Mouse (Mus musculus) hindbrain, embryonic 15.5 days (tissue): ENCODE results near the gene Trpv1. TPM values are rescaled to one million over a fixed set of nuclear protein-coding genes. Genes with fewer than 3 reads are reported as not detected.

Experiments used
- ATAC-seq: fragments of 200-750 bp; cut with Nextera tagmentation; 2 replicates; pipeline ENCODE4 v1.8.0; 2017; ENCODE audit warnings: low read depth, moderate number of reproducible peaks, moderate TSS enrichment; ENCODE audit not compliant: low FRiP score
- H3K27ac ChIP-seq: fragments of 300-500 bp; sonication (generic); replicated peaks from 2 replicates; pipeline ENCODE4 v1.5.1; 2015; ENCODE audit warnings: mild to moderate bottlenecking, inconsistent platforms
- H3K27me3 ChIP-seq: fragments of 300-500 bp; sonication (generic); 2 replicates; pipeline ENCODE4 v1.6.1; 2015; ENCODE audit warnings: control low read depth, inconsistent platforms
- H3K36me3 ChIP-seq: fragments of 300-500 bp; sonication (generic); 2 replicates; pipeline ENCODE4 v1.6.1; 2015; ENCODE audit warnings: control low read depth, inconsistent platforms
- H3K4me1 ChIP-seq: fragments of 300-500 bp; sonication (generic); replicated peaks from 2 replicates; pipeline ENCODE4 v1.6.1; 2015; ENCODE audit warnings: control low read depth, inconsistent platforms
- H3K4me2 ChIP-seq: fragments of 300-500 bp; sonication (generic); 2 replicates; pipeline ENCODE4 v1.6.1; 2015; ENCODE audit warnings: moderate library complexity, mild to moderate bottlenecking, inconsistent platforms
- H3K4me3 ChIP-seq: fragments of 300-500 bp; sonication (generic); 2 replicates; pipeline ENCODE4 v1.5.1; 2015; ENCODE audit warnings: mild to moderate bottlenecking, inconsistent platforms
- H3K9ac ChIP-seq: fragments of 300-500 bp; sonication (generic); 2 replicates; pipeline ENCODE4 v1.6.1; 2015; ENCODE audit warnings: inconsistent platforms
- H3K9me3 ChIP-seq: fragments of 300-500 bp; sonication (generic); 2 replicates; pipeline ENCODE4 v1.6.1; 2016; ENCODE audit warnings: control low read depth, inconsistent platforms
- WGBS: fragments of 180-500 bp; shearing (Covaris S2); methylation state at CpG from one replicate; pipeline ENCODE4 v1.1.7; 2015; 5-methylcytosine and 5-hydroxymethylcytosine counted together
- polyA plus RNA-seq: library from polyadenylated mRNA; unstranded; fragments of >200 nt; fragmentation: Nextera tagmentation; extraction: Ambion mirVana; gene quantifications from 2 replicates; pipeline ENCODE4 v1.2.1, GENCODE M21; 2015

Gene Trpv1
- polyA plus RNA-seq: 0.41 and 0.68 TPM in 2 replicates

GRCm38 (mm10) chr11:73233992-73234391, at the start of gene Trpv1:
Gene Trpv1 (plus strand): TSS chr11:73234292.
- H3K4me2 ChIP-seq: no peak within 1 kb of the TSS
- no peak for ATAC-seq
- no peaks in the 10 kb centered on the region for H3K4me1 ChIP-seq
- no peaks in the 10 kb centered on the region for H3K9me3 ChIP-seq
- H3K36me3 ChIP-seq: no peaks in the 10 kb centered on the region
- no peak within 1 kb of the TSS for H3K9ac ChIP-seq
- 67% methylated on average over 5 of the region's 5 CpGs for WGBS
- H3K27me3 ChIP-seq: no peaks in the 10 kb centered on the region
- no peak within 1 kb of the TSS for H3K4me3 ChIP-seq
- no peak within 1 kb of the TSS for H3K27ac ChIP-seq

DNA sequence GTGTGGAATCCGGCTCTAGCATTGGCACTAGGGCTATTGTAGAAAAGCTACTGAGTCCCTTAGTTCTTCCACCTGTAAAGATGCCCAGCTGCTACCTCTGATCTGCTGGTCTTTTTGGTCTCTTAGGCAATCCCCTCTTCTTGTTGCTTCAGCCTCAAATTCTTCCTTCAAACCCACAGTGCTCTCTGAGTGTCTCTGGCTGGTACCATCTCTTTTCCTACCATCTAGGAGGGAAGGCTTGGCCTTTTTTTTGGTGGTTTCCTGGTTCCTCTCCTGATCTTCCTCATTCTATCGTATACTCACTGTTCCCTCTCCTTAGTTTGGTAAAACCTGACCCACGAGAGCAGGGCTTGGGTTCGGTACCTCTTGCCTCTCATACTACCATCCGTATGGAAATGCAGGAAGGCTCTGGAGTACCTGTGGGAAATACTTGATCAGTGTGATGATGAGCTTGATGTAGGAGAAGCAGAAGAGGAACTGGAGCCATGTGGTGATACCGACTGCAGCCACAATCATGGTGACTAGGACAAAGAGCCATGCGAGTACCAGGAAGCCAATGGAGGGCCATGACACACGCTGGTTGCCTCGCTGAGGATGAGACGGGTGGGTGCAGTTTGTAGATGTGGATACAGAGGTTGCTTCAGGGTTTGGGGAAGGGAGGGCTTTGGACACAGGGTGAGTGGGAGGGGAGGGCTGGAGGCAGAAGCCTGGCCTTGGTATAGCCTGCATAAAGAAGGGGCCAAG, 48.0 kb upstream of the Trpv1 start:
- Histone ChIP-seq H3K9me3 (no peaks in the 10 kb centered on the region), H3K27me3 (no peaks in the 10 kb centered on the region), H3K4me3 (no peak overlapping the region), H3K4me2 (no peak overlapping the region), H3K4me1 (no peaks in the 10 kb centered on the region), H3K36me3 (peaks cover 41% of the 10 kb centered on the region), H3K27ac (no peak overlapping the region), H3K9ac (no peak overlapping the region)
- WGBS: 92% methylated on average over 10 of the region's 10 CpGs
- ATAC-seq: no peak

GRCm38 (mm10) chr11:73187231-73187630, 46.9 kb upstream of the Trpv1 start:
- H3K9ac ChIP-seq: no peak overlapping the region
- no peaks in the 10 kb centered on the region for H3K4me1 ChIP-seq
- H3K27me3 ChIP-seq: no peaks in the 10 kb centered on the region
- H3K36me3 ChIP-seq: peaks cover 47% of the 10 kb centered on the region
- no peak overlapping the region for H3K27ac ChIP-seq
- no peak for ATAC-seq
- no peak overlapping the region for H3K4me3 ChIP-seq
- no peaks in the 10 kb centered on the region for H3K9me3 ChIP-seq
- H3K4me2 ChIP-seq: no peak overlapping the region
- WGBS: 90% methylated on average over 6 of the region's 6 CpGs

GRCm38 (mm10) chr11:73193047-73193446, 41.0 kb upstream of the Trpv1 start:
- H3K9ac ChIP-seq: no peak overlapping the region
- WGBS: 88% methylated on average over 6 of the region's 6 CpGs
- H3K9me3 ChIP-seq: no peaks in the 10 kb centered on the region
- H3K36me3 ChIP-seq: peaks cover 29% of the 10 kb centered on the region
- no peak overlapping the region for H3K4me3 ChIP-seq
- ATAC-seq: no peak
- peaks cover 12% of the 10 kb centered on the region for H3K4me1 ChIP-seq
- H3K27me3 ChIP-seq: no peaks in the 10 kb centered on the region
- no peak overlapping the region for H3K4me2 ChIP-seq
- no peak overlapping the region for H3K27ac ChIP-seq

DNA sequence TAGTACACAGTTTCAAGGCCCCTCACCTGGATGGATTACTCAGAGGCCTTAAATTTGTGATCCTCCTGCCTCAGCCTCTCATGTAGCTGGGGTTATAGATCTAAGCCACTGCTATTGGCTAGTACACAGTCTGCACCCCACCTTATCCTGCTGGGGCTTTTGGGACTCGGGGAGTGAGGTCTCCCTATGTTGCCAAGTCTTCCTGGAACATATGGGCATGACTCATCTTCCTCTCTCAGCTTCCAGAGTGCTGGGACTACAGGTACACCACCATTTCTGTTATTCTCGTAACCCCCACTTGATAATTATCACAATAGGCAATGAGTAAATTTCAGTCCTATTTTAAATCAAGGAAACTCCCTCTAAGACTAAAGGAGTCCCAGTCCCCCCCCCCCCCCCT, 39.6 kb upstream of the Trpv1 start:
- Histone ChIP-seq H3K4me1 (peaks cover 17% of the 10 kb centered on the region), H3K9me3 (no peaks in the 10 kb centered on the region), H3K36me3 (peaks cover 23% of the 10 kb centered on the region), H3K27me3 (no peaks in the 10 kb centered on the region), H3K27ac (no peak overlapping the region), H3K4me2 (no peak overlapping the region), H3K4me3 (no peak overlapping the region), H3K9ac (no peak overlapping the region)
- no peak for ATAC-seq
- 88% methylated on average over 2 of the region's 2 CpGs for WGBS

DNA sequence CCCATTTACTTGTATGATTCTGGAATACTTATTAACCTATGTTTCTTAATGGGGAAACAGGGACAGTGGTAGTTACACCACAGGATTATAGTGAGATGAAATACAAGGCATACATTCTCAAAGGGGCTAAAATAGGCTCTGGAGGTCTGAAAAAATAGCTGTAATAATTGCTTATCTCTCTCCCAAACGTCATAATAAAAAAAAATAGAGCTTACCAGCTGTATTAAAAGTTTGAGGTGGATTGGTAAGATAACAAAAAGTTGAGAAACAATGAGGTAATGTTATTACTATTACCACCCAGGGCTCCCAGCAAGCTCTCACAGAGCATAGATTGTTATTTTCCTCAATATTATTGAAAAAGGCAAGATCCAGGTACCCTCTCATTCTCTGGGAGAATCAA, 35.9 kb upstream of the Trpv1 start:
- Histone ChIP-seq H3K4me3 (peak overlapping the region; percentile 76), H3K9ac (peak overlapping the region; percentile 81), H3K36me3 (peaks cover 4% of the 10 kb centered on the region; the same call in 1 of the 2 replicates), H3K27me3 (no peaks in the 10 kb centered on the region), H3K9me3 (no peaks in the 10 kb centered on the region), H3K27ac (no peak overlapping the region), H3K4me1 (peaks cover 24% of the 10 kb centered on the region), H3K4me2 (peak overlapping the region; percentile 91)
- WGBS: 7% methylated on average over 1 of the region's 1 CpGs
- ATAC-seq: no peak

DNA sequence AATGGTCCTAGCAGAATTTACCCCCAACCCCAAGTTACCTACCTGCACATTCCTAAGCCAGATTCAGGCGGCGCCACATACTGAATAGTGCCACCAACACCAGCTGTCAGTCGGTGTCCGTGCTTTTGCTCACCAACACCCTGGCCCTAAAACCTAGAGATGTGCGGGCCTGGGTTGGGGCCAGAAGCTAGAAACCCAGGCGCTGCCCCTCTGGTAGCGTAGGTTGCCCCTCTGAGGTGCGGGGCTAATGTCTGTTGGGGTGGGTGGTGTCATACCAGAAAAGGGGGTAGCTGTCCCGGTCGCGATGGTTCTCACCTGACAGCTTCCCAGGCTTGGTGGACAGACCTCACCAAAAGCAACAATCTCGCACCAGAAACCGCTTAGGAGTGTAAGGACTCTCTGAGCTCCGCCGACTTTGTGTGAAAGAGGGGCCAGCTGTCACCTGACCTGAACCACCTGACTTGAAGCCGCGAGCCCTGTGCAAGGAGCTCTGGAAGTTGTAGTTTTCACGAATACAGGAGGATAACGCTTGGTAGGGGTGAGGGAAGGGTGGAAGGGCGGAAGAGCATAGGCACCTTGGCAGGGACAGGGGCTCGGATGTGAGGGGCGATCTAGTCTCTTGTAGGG, 35.4 kb upstream of the Trpv1 start, which contains the start of gene Ctns:
Gene Ctns, minus strand, starts transcription at position 440 of the 627 bp plus-strand sequence.
- peak within 1 kb of the TSS; percentile 85 for H3K9ac ChIP-seq
- H3K4me1 ChIP-seq: peaks cover 24% of the 10 kb centered on the region
- H3K4me2 ChIP-seq: peak within 1 kb of the TSS; percentile 91
- H3K27me3 ChIP-seq: no peaks in the 10 kb centered on the region
- ATAC-seq: peak; percentile 97
- under 1% methylated on average over 22 of the region's 22 CpGs for WGBS
- H3K27ac ChIP-seq: peak within 1 kb of the TSS; percentile 80
- peak within 1 kb of the TSS; percentile 76 for H3K4me3 ChIP-seq
- no peaks in the 10 kb centered on the region for H3K9me3 ChIP-seq
- H3K36me3 ChIP-seq: peaks cover 4% of the 10 kb centered on the region; the same call in 1 of the 2 replicates

GRCm38 (mm10) chr11:73199230-73199712, 34.8 kb upstream of the Trpv1 start, which contains the start of gene Shpk:
Gene Shpk (plus strand): TSS chr11:73199460.
- Histone ChIP-seq H3K9ac (peak within 1 kb of the TSS; percentile 85), H3K27ac (peak within 1 kb of the TSS; percentile 80), H3K27me3 (no peaks in the 10 kb centered on the region), H3K36me3 (peaks cover 4% of the 10 kb centered on the region; the same call in 1 of the 2 replicates), H3K4me3 (peak within 1 kb of the TSS; percentile 76), H3K4me1 (peaks cover 24% of the 10 kb centered on the region), H3K4me2 (peak within 1 kb of the TSS; percentile 91), H3K9me3 (no peaks in the 10 kb centered on the region)
- peak; percentile 98 for ATAC-seq
- WGBS: under 1% methylated on average over 31 of the region's 32 CpGs

- Histone ChIP-seq H3K9ac (peak overlapping the region; percentile 85), H3K27ac (no peak overlapping the region), H3K4me3 (peak overlapping the region; percentile 76), H3K4me2 (peak overlapping the region; percentile 91), H3K36me3 (peaks cover 4% of the 10 kb centered on the region; the same call in 1 of the 2 replicates), H3K4me1 (peaks cover 24% of the 10 kb centered on the region), H3K9me3 (no peaks in the 10 kb centered on the region), H3K27me3 (no peaks in the 10 kb centered on the region)
- ATAC-seq: no peak; the same call in 1 of the 2 replicates
- WGBS: 4% methylated on average over 12 of the region's 12 CpGs
These were observed 34.2 kb upstream of the Trpv1 start for GRCm38 (mm10) chr11:73199879-73200278.

- H3K9ac ChIP-seq: no peak overlapping the region
- no peak overlapping the region for H3K4me2 ChIP-seq
- no peak overlapping the region for H3K27ac ChIP-seq
- no peaks in the 10 kb centered on the region for H3K27me3 ChIP-seq
- H3K4me3 ChIP-seq: no peak overlapping the region
- peaks cover 24% of the 10 kb centered on the region for H3K4me1 ChIP-seq
- 71% methylated on average over 2 of the region's 2 CpGs for WGBS
- no peaks in the 10 kb centered on the region for H3K9me3 ChIP-seq
- no peak for ATAC-seq
- H3K36me3 ChIP-seq: no peaks in the 10 kb centered on the region
These were observed 33.1 kb upstream of the Trpv1 start for GRCm38 (mm10) chr11:73201021-73201420.

GRCm38 (mm10) chr11:73201597-73201996, 32.5 kb upstream of the Trpv1 start:
- Histone ChIP-seq H3K4me2 (no peak overlapping the region), H3K9ac (no peak overlapping the region), H3K9me3 (no peaks in the 10 kb centered on the region), H3K27ac (no peak overlapping the region), H3K4me1 (peaks cover 24% of the 10 kb centered on the region), H3K27me3 (no peaks in the 10 kb centered on the region), H3K4me3 (no peak overlapping the region), H3K36me3 (no peaks in the 10 kb centered on the region)
- 28% methylated on average over 4 of the region's 4 CpGs for WGBS
- no peak for ATAC-seq

DNA sequence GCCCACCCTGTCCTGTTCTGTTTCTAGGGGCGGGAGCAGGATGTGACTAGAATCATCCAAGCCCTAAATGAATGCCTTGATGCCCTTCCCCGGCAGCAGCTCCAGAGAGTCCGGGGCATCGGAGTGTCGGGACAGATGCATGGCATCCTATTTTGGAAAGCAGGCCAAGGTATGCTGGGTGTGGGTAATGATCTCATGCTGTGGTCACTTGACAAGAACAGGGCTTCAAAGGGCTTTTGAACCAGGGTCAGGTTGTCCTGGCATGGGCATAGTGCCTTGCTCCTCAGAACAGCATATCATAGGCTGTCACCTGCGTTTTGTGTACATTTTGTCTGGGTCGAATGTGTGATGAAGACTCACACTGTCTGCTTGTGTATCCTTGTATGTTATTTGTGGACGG, 30.2 kb upstream of the Trpv1 start:
- H3K4me1 ChIP-seq: peaks cover 7% of the 10 kb centered on the region
- no peak overlapping the region for H3K9ac ChIP-seq
- H3K27me3 ChIP-seq: no peaks in the 10 kb centered on the region
- no peaks in the 10 kb centered on the region for H3K36me3 ChIP-seq
- no peaks in the 10 kb centered on the region for H3K9me3 ChIP-seq
- ATAC-seq: no peak
- H3K4me2 ChIP-seq: no peak overlapping the region
- 87% methylated on average over 8 of the region's 8 CpGs for WGBS
- no peak overlapping the region for H3K27ac ChIP-seq
- no peak overlapping the region for H3K4me3 ChIP-seq
